Mouse (Mus musculus) intestine, embryonic 14.5 days (tissue): ENCODE results near the gene Ndufa4l2. TPM values are rescaled to one million over a fixed set of nuclear protein-coding genes. Genes with fewer than 3 reads are reported as not detected.

ENCODE experiments used
- ATAC-seq: fragments of 200-750 bp; cut with Nextera tagmentation; replicated peaks from 2 replicates; pipeline ENCODE4 v1.8.0; 2017; ENCODE audit warnings: low read depth, moderate number of reproducible peaks, moderate TSS enrichment, moderate library complexity; ENCODE audit not compliant: low FRiP score, low TSS enrichment
- DNase-seq: peaks from one replicate; pipeline ENCODE4 v3.0.0-alpha.2; 2018; ENCODE audit warnings: low spot score
- H3K27ac ChIP-seq: fragments of 300-500 bp; sonication (generic); 2 replicates; pipeline ENCODE4 v1.5.1; 2014; ENCODE audit warnings: low read depth, mild to moderate bottlenecking, control low read depth
- H3K27me3 ChIP-seq: fragments of 300-500 bp; sonication (generic); replicated peaks from 2 replicates; pipeline ENCODE4 v1.6.1; 2014; ENCODE audit warnings: low read length, control low read depth; ENCODE audit not compliant: control insufficient read depth, insufficient read depth
- H3K36me3 ChIP-seq: fragments of 300-500 bp; sonication (generic); 2 replicates; pipeline ENCODE4 v1.6.1; 2014; ENCODE audit warnings: low read length, control low read depth; ENCODE audit not compliant: control insufficient read depth, insufficient read depth
- H3K4me1 ChIP-seq: fragments of 300-500 bp; sonication (generic); replicated peaks from 2 replicates; pipeline ENCODE4 v1.6.1; 2014; ENCODE audit warnings: low read length, control low read depth, mixed read lengths; ENCODE audit not compliant: control insufficient read depth, insufficient read depth
- H3K4me2 ChIP-seq: fragments of 300-500 bp; sonication (generic); 2 replicates; pipeline ENCODE4 v1.6.1; 2014; ENCODE audit warnings: low read length
- H3K4me3 ChIP-seq: fragments of 300-500 bp; sonication (generic); 2 replicates; pipeline ENCODE4 v1.5.1; 2014; ENCODE audit warnings: low read depth, low read length, control low read depth, mixed read lengths
- H3K9ac ChIP-seq: fragments of 300-500 bp; sonication (generic); 2 replicates; pipeline ENCODE4 v1.6.1; 2014; ENCODE audit warnings: mild to moderate bottlenecking, low read length
- H3K9me3 ChIP-seq: fragments of 300-500 bp; sonication (generic); 2 replicates; pipeline ENCODE4 v1.6.1; 2016; ENCODE audit warnings: low read length, control low read depth; ENCODE audit not compliant: control insufficient read depth
- WGBS: fragments of 180-500 bp; shearing (Covaris S2); extraction: QIAGEN DNeasy Blood & Tissue Kit; methylation state at CpG from one replicate; pipeline ENCODE4 v1.1.7; 2014; 5-methylcytosine and 5-hydroxymethylcytosine counted together
- polyA plus RNA-seq: library from polyadenylated mRNA; unstranded; fragments of >200 nt; fragmentation: Nextera tagmentation; extraction: Ambion mirVana; gene quantifications from 2 replicates; pipeline ENCODE4 v1.2.1, GENCODE M21; 2014

The Ndufa4l2 gene
- polyA plus RNA-seq, 1 experiment from 2014 or later: 28.5 TPM

DNA sequence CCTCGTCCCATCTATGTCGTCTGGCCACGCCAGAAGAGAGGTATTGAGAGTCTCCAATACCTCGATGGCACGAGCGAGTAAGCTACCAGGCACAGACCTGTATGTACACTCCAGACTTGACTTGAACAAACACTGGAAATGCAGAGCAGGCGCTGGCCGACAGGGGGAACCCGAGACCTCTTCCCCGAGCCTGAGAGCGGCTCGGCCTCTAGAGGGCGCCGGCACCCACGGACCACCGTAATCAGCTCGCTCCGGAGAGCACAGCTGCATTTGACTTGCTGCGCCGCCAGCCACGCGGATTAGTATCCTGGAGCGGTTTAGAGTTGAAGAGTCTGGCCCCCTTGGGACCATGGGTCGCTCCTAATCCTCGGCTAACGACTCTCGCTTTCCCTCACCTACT lies 2.0 kb upstream of the Ndufa4l2 start:
- H3K4me1 ChIP-seq: peaks cover 40% of the 10 kb centered on the region
- no peaks in the 10 kb centered on the region for H3K9me3 ChIP-seq
- under 1% methylated on average over 27 of the region's 27 CpGs for WGBS
- ATAC-seq: peak; percentile 29
- H3K4me3 ChIP-seq: peak overlapping the region; percentile 46
- H3K27ac ChIP-seq: no peak overlapping the region
- H3K27me3 ChIP-seq: peaks cover 82% of the 10 kb centered on the region
- H3K9ac ChIP-seq: peak overlapping the region; percentile 29; the same call in 1 of the 2 replicates
- H3K4me2 ChIP-seq: peak overlapping the region; percentile 93
- peaks cover 8% of the 10 kb centered on the region for H3K36me3 ChIP-seq
- DNase-seq: peak; percentile 100

DNA sequence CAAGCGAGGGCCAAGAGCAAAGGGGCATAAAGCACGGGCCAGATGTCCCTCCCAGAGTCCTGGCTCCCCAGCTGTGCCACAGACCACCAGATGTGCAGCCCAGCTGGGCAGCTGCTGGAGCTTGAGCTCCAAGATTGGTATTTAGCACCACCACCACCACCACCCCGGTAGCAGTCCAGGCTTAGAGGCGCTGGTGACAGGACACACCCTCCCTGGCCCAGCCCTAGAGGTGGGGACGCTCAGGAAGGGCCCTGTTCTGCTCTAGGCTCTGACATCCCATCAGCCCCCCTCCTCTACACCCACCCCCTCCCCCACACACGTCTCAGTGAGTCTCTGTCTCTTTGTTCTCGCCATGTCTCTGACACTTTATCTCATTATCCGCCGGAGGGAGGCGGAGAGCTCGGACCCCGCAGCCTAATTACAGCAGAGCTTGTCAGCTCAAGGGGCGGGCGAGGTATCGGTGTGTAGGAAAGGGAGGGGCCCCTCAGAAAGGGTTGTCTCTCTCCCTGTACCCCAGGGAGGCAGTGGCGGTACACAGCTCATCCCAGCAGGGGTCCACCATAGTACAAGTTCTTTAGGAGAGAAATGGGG lies 1.2 kb upstream of the Ndufa4l2 start:
- Histone ChIP-seq H3K4me1 (peaks cover 40% of the 10 kb centered on the region), H3K4me3 (peak overlapping the region; percentile 23; the same call in 1 of the 2 replicates), H3K27me3 (peaks cover 75% of the 10 kb centered on the region), H3K4me2 (peak overlapping the region; percentile 93), H3K9ac (no peak overlapping the region), H3K27ac (no peak overlapping the region), H3K9me3 (no peaks in the 10 kb centered on the region), H3K36me3 (peaks cover 16% of the 10 kb centered on the region)
- no peak for ATAC-seq
- WGBS: 3% methylated on average over 16 of the region's 16 CpGs
- DNase-seq: no peak

DNA sequence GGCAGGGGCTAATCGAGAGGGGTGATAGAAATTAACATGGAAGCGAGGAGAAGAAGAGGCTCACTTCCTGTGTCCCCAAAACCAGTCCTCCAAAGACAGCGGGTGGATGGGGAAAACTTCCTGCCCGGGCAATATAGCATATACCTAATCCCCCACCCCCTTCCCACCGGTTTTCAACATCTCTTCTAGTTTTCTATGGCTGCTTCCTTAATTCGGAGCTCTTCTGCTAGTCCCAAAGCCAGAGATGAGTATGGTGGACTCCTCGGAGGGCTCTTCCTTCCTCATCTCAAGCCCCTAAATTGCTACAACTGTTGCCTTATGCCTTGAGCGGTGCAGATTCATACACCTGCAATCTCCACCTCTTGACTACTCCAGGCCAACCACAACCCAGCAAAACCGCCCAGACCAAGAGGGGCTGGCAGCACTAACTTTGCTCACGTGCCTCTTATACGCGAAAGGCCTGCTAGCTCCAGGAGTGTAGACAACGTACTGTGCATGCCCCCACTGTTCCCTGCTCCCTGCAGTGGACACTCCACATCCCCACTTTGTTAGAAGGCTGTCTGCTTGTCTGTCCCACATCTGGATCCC lies 562 bp upstream of the Ndufa4l2 start:
- peaks cover 69% of the 10 kb centered on the region for H3K27me3 ChIP-seq
- no peak overlapping the region for H3K9ac ChIP-seq
- no peak for ATAC-seq
- peak overlapping the region; percentile 93; the same call in 1 of the 2 replicates for H3K4me2 ChIP-seq
- peaks cover 17% of the 10 kb centered on the region for H3K36me3 ChIP-seq
- WGBS: 18% methylated on average over 13 of the region's 13 CpGs
- H3K9me3 ChIP-seq: no peaks in the 10 kb centered on the region
- H3K27ac ChIP-seq: no peak overlapping the region
- DNase-seq: no peak
- H3K4me3 ChIP-seq: no peak overlapping the region
- peaks cover 37% of the 10 kb centered on the region for H3K4me1 ChIP-seq

DNA sequence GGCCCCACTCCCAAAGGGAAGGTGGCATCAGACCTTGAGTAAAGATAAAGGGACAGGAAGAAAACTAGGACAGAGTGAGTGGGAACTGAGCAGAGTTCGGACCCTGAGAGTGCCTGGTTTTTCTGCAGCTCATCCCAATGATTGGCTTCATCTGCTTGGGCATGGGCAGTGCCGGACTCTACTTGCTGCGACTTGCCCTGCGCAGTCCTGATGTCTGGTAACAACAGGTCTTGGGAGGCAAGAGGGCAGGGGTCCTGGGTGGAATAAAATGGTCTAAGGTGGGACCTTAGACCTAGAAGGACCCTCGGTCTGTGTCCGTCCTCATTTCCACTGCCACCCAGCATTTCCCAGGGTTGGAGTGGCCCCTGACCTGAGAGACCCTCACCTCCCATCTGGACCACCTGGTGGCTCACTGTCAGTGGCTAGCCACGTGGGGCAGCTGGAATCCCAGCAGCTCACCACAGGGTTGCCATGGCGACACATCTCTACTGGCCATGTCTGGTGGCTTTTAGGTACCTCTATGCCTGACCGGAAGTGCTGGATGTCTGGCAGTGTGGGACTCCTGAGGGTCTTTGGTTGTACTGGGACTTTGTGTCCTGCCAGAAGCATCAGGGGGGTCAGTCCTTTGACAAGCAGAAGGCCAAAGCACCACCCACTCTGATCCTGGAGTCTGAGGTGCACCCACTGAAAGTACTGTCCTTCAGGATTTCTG lies 660 bp downstream of the Ndufa4l2 start:
- no peaks in the 10 kb centered on the region for H3K9me3 ChIP-seq
- H3K36me3 ChIP-seq: peaks cover 27% of the 10 kb centered on the region
- DNase-seq (no peak), ATAC-seq (no peak)
- no peak overlapping the region; the same call in 1 of the 2 replicates for H3K4me2 ChIP-seq
- H3K9ac ChIP-seq: no peak overlapping the region
- peaks cover 33% of the 10 kb centered on the region for H3K4me1 ChIP-seq
- WGBS: 35% methylated on average over 9 of the region's 9 CpGs
- no peak overlapping the region for H3K4me3 ChIP-seq
- H3K27ac ChIP-seq: no peak overlapping the region
- peaks cover 57% of the 10 kb centered on the region for H3K27me3 ChIP-seq

DNA sequence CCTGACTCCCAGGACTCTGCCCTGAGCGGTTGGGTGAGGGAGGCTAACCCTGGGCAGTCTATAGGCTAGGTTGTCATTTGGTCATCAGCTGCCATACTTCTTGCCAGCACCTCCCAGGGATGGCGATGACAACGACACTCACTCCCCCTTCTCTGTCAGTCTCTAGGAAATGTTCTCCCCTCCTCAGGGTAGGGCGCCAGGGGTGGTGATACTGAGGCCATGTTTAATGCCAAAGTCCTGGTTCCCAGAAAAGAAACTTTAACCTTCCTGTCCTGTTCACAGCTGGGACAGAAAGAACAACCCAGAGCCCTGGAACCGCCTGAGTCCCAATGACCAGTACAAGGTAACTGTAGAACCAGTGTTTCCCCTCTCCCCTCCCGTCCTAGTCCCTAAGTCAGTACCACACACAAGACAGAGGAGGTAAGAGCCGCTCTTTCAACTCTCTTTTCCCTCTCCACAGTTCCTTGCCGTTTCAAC lies 1.3 kb downstream of the Ndufa4l2 start:
- H3K4me2 ChIP-seq: peak overlapping the region; percentile 33
- peaks cover 35% of the 10 kb centered on the region for H3K4me1 ChIP-seq
- peaks cover 27% of the 10 kb centered on the region for H3K36me3 ChIP-seq
- H3K27me3 ChIP-seq: peaks cover 51% of the 10 kb centered on the region
- H3K9ac ChIP-seq: peak overlapping the region; percentile 8; the same call in 1 of the 2 replicates
- 23% methylated on average over 8 of the region's 8 CpGs for WGBS
- DNase-seq (no peak), ATAC-seq (no peak)
- H3K27ac ChIP-seq: no peak overlapping the region; the same call in 1 of the 2 replicates
- H3K9me3 ChIP-seq: no peaks in the 10 kb centered on the region
- no peak overlapping the region for H3K4me3 ChIP-seq

DNA sequence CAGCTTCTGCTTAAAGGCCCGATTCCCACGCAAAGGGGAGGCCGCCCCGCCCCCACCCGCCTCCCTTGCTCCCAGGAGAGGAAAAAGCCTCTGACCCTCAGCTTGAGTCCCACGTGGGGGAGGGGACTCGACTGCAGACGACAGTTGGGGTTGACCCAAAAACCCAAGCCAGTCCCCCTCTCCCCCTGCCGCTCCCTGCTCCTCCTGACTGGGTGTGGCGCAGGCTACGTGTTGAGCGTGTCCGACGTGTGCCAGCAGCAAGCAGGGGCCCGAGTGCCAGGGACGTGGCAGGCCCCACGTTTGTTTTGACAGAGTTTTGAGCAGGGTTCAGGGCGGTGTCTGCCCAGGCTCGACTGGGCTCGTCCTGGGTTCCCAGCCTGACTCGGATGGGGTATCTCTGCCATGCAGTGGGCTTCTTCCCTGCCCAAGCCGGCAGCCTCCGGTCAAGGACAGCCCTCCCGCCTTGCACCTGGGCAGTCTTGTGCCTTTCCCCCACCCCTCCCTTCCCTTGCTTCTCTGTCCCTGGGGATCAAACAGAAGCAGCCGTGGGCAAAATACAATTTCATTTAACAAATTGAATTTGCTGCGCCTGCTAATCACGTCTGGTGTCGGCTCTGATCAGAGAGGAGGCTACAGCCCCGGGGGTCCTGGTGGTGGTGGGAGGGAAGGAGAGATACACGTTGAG lies 2.0 kb downstream of the Ndufa4l2 start:
- WGBS: 12% methylated on average over 30 of the region's 30 CpGs
- ATAC-seq (0 out of 2 replicates have a peak, but pooled peaks have one; percentile 12), DNase-seq (peak; percentile 84)

DNA sequence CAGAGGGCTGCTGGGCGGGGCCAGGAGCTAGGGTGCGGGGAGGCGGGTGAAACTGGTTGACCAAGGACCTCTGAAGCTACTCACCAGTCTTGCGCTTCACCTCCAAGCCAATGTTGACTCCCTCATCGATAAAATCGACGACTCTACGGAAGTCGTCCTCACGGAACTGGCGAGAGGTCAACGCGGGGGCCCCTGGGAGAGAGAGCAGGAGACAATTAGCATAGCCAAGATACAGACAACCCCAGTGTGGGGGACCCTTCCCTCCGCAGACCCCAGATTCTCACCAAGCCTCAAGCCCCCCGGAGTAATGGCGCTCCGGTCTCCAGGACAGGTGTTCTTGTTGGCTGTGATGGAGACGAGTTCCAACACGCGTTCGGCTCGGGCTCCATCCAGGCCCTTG lies 3.2 kb downstream of the Ndufa4l2 start:
- Histone ChIP-seq H3K36me3 (peaks cover 27% of the 10 kb centered on the region), H3K4me3 (no peak overlapping the region), H3K4me2 (no peak overlapping the region), H3K9me3 (no peaks in the 10 kb centered on the region), H3K4me1 (peaks cover 43% of the 10 kb centered on the region), H3K27ac (no peak overlapping the region), H3K9ac (no peak overlapping the region), H3K27me3 (peaks cover 34% of the 10 kb centered on the region)
- WGBS: 92% methylated on average over 22 of the region's 22 CpGs
- ATAC-seq: no peak
- DNase-seq: no peak

More for the DNA sequence above, 2.0 kb downstream of the Ndufa4l2 start:
- Histone ChIP-seq H3K4me1 (peaks cover 42% of the 10 kb centered on the region), H3K36me3 (peaks cover 27% of the 10 kb centered on the region), H3K4me2 (peak overlapping the region; percentile 33), H3K9ac (peak overlapping the region; percentile 15; the same call in 1 of the 2 replicates), H3K9me3 (no peaks in the 10 kb centered on the region), H3K27me3 (peaks cover 45% of the 10 kb centered on the region), H3K27ac (no peak overlapping the region; the same call in 1 of the 2 replicates), H3K4me3 (0 out of 2 replicates have a peak overlapping the region, but pooled peaks have one; percentile 8)

DNA sequence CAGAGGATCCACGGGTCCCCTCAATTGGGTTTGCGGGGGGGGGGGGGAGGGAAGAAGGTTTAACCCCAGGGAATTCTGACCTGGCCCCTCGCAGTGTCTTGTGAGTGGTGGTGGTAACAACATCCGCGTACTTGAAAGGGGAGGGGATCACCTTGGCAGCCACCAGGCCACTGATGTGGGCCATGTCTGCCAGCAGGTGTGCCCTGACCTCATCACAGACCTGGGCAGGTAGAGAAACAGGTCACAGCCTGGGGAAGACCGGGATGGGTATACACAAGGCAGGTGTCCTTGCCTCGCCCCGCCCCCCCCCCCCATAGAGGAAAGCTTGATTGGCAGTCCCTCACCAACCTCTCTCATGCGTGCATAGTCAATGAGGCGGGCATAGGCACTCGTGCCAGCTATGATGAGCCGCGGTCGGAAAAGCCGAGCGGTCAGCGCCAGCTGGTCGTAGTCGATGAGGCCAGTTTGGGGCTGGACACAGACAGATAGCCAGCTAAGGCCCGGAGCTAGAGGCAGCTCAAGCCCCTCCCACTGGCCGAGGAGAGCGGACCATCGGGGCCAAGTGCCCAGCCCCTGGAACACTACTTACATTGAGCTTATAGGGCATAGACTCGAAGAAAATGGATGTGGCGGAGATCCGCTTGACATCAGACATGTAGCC lies 4.4 kb downstream of the Ndufa4l2 start:
- Histone ChIP-seq H3K4me3 (no peak overlapping the region), H3K27me3 (peaks cover 27% of the 10 kb centered on the region), H3K4me1 (peaks cover 30% of the 10 kb centered on the region), H3K9ac (no peak overlapping the region), H3K9me3 (no peaks in the 10 kb centered on the region), H3K4me2 (no peak overlapping the region), H3K36me3 (peaks cover 27% of the 10 kb centered on the region), H3K27ac (no peak overlapping the region)
- DNase-seq (no peak), ATAC-seq (no peak)
- 94% methylated on average over 25 of the region's 26 CpGs for WGBS
